Mouse (Mus musculus) ES-Bruce4 (cell line): ENCODE data around the gene Pakap.

ENCODE experiments used
- CTCF ChIP-seq: IDR thresholded peaks from one replicate; pipeline ENCODE4 v1.8.1; 2011; ENCODE audit warnings: low read depth, low read length
- POLR2A ChIP-seq: IDR thresholded peaks from one replicate; pipeline ENCODE4 v1.8.1; 2011; ENCODE audit warnings: low read length; ENCODE audit not compliant: insufficient read depth

GRCm38 (mm10) chr4:57701576-57701975 lies 133.6 kb downstream of the Pakap start:
- no peak for TF ChIP-seq CTCF
- TF ChIP-seq POLR2A, result no peak
